Mouse (Mus musculus) lung, adult 2 months (tissue): ENCODE data around the gene Sec63.

Experiments used
- CTCF ChIP-seq: fragments of 200-500 bp; IDR thresholded peaks from 2 replicates; pipeline ENCODE4 v1.5.1; 2011; ENCODE audit warnings: mild to moderate bottlenecking, low read length, control low read depth; ENCODE audit not compliant: insufficient read depth
- POLR2A ChIP-seq: fragments of 200-500 bp; IDR thresholded peaks from 2 replicates; pipeline ENCODE4 v1.6.1; 2011; ENCODE audit warnings: low read depth, mild to moderate bottlenecking, control low read depth, low read length, borderline replicate concordance; ENCODE audit errors: extremely low read depth

- TF ChIP-seq CTCF (no peak), POLR2A (no peak)
These were observed 101.5 kb downstream of the Sec63 start for GRCm38 (mm10) chr10:42862806-42863205.
